Mouse (Mus musculus) c-Kit-positive CD71-negative TER-119-negative erythroid progenitor cells, embryonic 14.5 days (primary cell): ENCODE data around the gene Srarp.

ENCODE experiments used
- DNase-seq: peaks from one replicate; pipeline ENCODE4 v3.0.0-alpha.2; 2013; ENCODE audit warnings: low read depth

Srarp gene

GRCm38 (mm10) chr4:141435974-141436373 is at the start of gene Srarp:
Gene Srarp (minus strand): TSS chr4:141436105.
- DNase-seq, result no peak

- no peak for DNase-seq
These were observed 48.2 kb upstream of the Srarp start for GRCm38 (mm10) chr4:141484071-141484470.

DNA sequence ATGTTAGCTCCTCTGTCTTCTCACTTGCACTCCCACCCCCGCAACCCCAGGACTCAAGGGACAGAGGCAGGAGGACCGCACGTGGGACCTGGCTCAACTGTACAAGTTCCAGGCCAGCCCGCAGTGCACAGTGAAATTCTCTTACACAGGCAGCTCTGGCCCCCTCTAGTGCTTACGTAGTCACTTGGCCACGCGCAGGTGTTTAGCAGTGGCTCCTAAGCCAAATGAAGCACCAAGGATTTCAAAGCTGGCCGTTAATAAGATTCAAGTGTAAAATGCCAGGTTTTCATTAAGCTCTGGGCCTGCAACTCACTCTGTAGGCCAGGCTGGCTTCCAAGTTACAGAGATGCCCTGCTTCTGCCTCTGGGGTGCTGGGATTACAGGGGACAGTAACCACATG is 43.5 kb upstream of the Srarp start:
- no peak for DNase-seq

- no peak for DNase-seq
These were observed 42.9 kb upstream of the Srarp start for GRCm38 (mm10) chr4:141478794-141479193.

DNA sequence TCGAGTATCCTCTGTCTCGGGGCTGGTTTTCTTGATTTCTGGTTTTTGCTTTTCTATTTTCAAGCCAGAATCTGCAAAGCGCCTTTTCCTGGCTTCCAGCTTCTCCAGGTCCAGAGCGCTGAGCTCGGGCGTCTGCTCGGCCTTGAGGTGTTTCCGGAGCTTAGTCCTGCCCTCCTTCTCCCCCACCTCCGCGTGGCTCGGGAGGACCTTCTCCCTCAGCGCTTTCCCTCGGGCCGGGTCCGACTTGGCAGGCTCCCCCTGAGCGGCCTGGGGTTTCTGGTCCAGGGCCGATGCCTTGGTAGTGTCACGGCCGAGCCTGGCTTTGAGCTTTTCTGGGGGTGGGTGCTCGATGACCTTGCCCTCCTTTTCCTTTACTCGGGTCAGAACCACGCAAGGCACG is 42.3 kb upstream of the Srarp start:
- DNase-seq, result no peak

- DNase-seq, result peak; percentile 63
These were observed 41.8 kb upstream of the Srarp start for GRCm38 (mm10) chr4:141477681-141478102.

DNA sequence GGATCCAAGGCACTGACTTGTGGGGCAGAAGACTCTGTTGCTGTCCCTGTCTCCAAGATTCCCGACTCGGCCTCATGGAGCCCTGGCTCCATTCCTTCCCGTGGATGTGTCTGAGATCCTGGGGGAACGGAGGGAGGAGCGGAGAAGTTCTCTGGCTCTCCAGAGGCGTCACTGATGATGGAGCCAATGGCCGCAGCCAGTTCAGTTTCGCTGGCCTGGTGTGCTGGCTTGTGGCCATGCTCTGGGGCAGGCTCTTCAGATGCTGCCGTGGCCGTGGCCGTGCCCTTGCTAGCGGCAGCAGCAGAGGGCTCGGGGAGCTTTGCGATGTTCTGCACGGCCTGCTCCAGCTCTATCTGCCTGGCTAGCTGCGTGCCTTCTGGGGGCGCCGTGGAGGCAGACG is 38.5 kb upstream of the Srarp start:
- no peak for DNase-seq

DNA sequence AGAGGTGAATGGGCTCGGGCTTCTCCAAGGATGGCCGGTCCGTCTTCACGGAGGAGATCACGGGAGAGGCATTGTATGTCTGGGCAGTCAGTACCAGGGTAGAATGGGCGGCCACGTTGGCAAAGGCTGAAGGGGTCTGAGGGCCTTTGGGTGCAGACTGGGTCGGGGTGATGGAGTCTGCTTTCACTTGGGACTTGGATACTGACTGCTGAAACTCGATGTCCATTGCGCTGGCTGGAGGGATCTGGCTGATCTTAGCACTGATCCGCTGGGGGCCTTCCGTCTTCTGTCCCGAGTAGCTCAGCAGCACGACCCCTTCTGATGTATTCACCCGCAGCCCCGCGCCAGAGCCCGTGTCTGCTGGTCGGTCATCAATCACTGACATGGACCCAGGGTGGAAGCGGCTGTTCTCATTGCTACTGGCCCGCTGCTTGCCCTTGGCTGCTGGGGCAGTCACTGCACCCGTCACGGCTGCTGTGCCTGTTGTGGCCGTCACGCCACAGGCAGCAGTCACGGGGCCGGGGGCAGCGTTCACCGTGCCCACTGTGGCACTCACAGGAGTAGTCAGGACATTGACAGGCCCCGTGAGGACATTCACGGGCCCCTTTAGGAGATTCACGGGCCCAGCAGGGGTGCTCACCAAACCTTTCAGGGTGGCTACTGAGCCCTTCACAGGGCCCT is 36.9 kb upstream of the Srarp start:
- no peak for DNase-seq

- DNase-seq, result no peak
These were observed 35.6 kb upstream of the Srarp start for GRCm38 (mm10) chr4:141471491-141471890.

GRCm38 (mm10) chr4:141469343-141469742 is 33.4 kb upstream of the Srarp start:
- DNase-seq, result no peak

DNA sequence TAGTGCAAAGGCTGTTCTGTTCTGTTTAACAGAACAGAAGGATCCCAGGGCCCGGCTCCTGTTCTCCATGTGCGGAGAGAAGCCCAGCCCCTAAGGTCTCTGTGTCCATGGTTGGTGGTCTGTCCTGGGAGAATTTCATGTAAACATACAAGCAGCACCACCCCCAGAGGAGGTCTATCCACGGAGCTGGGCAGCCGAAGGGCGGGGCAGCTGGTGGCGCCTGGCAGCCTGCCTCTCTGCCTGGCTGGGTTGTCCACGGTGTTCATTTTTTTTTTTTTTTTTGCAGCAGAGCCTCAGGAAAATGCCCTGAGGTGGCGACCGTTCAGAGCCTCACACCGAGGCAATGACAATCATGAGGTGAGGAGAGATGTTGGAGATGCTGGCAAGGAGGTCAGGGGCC is 32.7 kb upstream of the Srarp start:
- DNase-seq, result no peak

DNA sequence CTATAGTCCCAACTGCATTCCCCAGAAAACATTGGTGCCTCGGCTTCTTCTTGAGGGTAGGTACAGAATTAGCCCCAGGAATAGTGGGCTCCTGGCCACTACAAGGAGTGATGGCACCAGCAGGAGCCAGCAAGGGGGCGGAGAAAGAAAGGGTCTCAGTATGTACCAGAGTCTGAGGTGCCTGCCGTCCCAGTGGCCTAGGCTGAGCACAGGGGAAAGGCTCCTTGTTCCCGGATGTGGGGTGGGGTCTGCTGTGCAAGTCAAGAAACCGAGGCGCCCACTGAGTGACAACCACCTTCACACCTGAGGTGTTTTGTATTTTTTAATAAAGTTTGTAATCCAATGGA is 31.6 kb upstream of the Srarp start:
- no peak for DNase-seq

- DNase-seq, result no peak
These were observed 31.1 kb upstream of the Srarp start for GRCm38 (mm10) chr4:141466844-141467580.

DNA sequence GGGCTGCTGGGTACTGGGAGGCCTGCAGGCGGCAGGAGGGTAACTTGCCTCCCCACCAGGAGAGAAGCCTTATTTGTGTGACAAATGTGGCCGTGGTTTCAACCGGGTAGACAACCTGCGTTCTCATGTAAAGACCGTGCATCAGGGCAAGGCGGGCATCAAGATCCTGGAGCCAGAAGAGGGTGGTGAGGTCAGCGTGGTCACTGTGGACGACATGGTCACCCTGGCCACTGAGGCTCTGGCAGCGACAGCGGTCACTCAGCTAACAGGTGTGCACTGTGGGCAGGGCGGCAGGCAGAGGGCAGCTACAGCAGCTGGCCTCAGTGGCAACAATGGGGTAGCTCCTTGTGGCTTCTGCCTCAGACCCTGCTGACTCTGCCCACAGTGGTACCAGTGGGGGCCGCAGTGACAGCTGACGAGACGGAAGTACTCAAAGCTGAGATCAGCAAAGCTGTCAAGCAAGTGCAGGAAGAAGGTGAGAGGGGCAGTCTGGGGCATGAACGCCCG is 30.4 kb upstream of the Srarp start:
- no peak for DNase-seq

GRCm38 (mm10) chr4:141465512-141466288 is 29.8 kb upstream of the Srarp start:
- no peak for DNase-seq

- DNase-seq, result no peak
These were observed 28.8 kb upstream of the Srarp start for GRCm38 (mm10) chr4:141464722-141465121.

- DNase-seq, result no peak
These were observed 27.6 kb upstream of the Srarp start for GRCm38 (mm10) chr4:141463472-141463871.

DNA sequence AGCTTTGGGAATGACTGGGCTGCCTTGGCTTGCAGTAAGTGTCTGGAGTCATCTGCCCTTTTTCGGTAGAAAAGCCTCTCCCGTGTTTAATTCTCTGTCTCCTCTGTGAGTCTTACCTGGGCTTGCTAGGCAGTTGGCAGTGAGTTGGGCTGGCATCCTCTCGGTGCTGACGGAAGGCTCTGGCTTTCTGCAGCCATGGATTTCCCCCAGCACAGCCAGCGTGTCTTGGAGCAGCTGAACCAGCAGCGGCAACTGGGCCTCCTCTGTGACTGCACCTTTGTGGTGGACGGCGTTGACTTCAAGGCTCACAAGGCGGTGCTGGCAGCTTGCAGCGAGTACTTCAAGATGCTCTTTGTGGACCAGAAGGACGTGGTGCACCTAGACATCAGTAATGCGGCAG is 25.7 kb upstream of the Srarp start:
- DNase-seq, result no peak

- DNase-seq, result no peak
These were observed 25.2 kb upstream of the Srarp start for GRCm38 (mm10) chr4:141461088-141461487.

GRCm38 (mm10) chr4:141460481-141460880 is 24.6 kb upstream of the Srarp start:
- DNase-seq, result no peak

DNA sequence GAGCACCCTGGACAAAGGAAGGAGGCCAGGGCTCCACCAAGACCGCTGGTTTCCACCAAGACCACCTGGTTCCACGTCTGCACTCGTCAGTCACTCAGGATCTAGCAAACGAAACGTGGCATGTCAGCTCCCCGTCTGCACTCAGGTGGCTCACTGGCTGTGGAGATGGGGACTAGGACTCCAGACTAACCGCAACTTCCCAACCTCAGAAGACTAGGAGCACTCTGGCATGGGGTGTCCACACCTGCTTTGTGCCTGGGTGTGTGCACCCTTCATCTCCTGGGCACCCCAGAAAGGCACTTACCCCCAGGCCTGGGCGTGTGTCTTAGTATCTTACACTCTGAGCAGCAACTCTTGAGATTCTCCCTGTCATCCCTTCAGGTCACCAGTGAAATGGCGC is 23.9 kb upstream of the Srarp start:
- no peak for DNase-seq

DNA sequence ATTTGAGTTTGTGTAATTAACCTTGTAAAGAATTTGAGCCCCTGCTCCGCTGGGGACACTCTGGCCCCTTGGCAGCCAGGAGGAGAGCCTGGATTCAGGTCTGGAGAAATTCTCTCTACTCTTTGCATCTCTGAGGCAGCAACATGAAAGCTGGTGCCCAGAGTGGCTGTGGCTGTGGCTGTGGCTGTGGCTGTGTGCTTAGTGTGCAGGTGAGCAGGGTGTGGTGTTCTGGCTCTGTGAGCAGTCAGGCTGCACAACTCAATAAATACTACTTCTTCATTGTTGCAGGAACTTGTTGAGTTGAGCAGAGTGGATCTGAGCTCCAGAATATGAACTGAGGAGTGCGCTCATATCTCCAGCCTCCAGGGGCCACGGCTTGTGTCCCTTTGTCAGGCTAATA is 23.0 kb upstream of the Srarp start:
- DNase-seq, result no peak

GRCm38 (mm10) chr4:141458236-141458635 is 22.3 kb upstream of the Srarp start:
- no peak for DNase-seq
